Mouse (Mus musculus): Measurements from ENCODE around the gene Elavl1. TPM values are rescaled to one million over a fixed set of nuclear protein-coding genes. Genes with fewer than 3 reads are reported as not detected.

Gene Elavl1
- polyA plus RNA-seq, 1 experiment: 43.2 TPM

DNA sequence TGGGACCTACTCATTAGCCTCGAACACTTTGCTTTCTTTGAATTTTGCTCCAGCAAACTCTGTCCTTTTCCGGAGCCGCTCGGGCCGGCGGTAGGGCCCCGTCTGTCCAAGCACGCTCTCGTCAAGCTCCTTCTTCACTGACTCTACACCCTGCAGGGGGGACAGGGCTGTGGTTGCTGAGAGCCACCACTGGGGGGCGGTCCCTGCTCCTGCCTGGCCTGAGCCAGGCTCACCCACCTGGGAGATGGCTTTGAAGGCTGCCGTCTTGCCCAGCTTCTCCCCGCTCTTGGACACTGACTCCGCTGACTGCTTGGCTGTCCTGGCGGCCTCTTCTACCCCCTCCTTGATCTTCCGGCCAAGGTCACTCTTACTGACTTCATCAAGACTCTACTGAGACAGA, 57.6 kb downstream of the Elavl1 start:
- DNase-seq: peak; percentile 30
- H3K36me3 ChIP-seq (ENCODE audit: control insufficient read depth, insufficient read depth, low read length): peaks cover 50% of the 10 kb centered on the region
- WGBS: 93% methylated on average over 15 of the region's 15 CpGs

DNA sequence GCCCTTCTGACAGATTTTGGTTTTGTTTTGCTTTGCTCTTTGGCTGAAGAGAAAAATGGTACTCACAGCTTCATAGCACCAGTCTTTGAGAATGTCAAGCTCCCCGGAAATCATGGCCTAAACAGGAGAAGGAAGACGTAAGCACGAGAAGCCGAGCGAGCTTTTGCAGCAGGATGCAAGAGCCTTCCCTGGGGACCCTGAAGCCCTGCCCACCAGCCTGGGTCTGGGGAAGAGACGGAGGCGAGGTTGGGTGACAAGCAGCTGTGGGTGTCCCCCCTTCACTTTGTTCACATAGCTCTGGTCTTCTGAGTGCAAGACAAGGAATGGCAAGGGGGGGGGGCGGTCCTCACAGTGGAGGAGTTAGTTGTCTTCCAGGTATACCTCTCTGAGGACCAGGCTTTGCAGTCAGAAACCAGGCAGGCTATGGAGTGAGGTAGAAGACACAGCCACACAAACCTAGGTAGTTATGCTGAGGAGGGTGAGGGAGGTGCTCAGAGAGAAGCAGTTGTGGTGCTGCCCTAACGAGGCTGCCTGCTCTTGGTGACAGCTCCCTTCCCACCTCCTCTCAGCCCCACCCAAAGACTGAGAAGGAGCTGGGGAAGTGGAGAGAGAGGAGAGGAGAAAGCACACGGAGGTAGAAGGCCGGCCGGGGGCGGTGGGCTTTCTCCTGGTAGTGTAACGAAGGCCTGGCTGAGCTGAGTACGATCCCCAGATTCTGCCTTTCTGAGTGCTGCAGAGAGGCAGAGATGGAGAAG, 59.9 kb downstream of the Elavl1 start:
- no peak overlapping the region for H3K4me3 ChIP-seq (ENCODE audit: control insufficient read depth, insufficient read depth, low read length)
- H3K4me1 ChIP-seq (replicated peaks; ENCODE audit: control insufficient read depth, insufficient read depth, low read length): no peaks in the 10 kb centered on the region
- 94% methylated on average over 15 of the region's 15 CpGs for WGBS
- no peak for DNase-seq
- peaks cover 50% of the 10 kb centered on the region for H3K36me3 ChIP-seq (ENCODE audit: control insufficient read depth, insufficient read depth, low read length)
- no peak overlapping the region for H3K27ac ChIP-seq (ENCODE audit: control insufficient read depth, insufficient read depth, low read length)
- no peaks in the 10 kb centered on the region for H3K27me3 ChIP-seq (ENCODE audit: control insufficient read depth, insufficient read depth, low read length)
- TF ChIP-seq POLR2A (IDR thresholded peaks at IDR 0.05; ENCODE audit: control insufficient read depth, extremely low read depth, insufficient read depth, low read length, poor library complexity) (no peak), CTCF (IDR thresholded peaks at IDR 0.05; ENCODE audit: borderline replicate concordance, control insufficient read depth, extremely low read depth, insufficient read depth, low read length, poor library complexity) (no peak)

More for the DNA sequence above, 57.6 kb downstream of the Elavl1 start:
- Histone ChIP-seq H3K4me1 (replicated peaks; ENCODE audit: control insufficient read depth, insufficient read depth, low read length) (no peaks in the 10 kb centered on the region), H3K27me3 (ENCODE audit: control insufficient read depth, insufficient read depth, low read length) (no peaks in the 10 kb centered on the region), H3K27ac (ENCODE audit: control insufficient read depth, insufficient read depth, low read length) (no peak overlapping the region), H3K4me3 (ENCODE audit: control insufficient read depth, insufficient read depth, low read length) (no peak overlapping the region)
- TF ChIP-seq CTCF (IDR thresholded peaks at IDR 0.05; ENCODE audit: borderline replicate concordance, control insufficient read depth, extremely low read depth, insufficient read depth, low read length, poor library complexity): peak; percentile 67; the same call in 1 of the 2 replicates
- TF ChIP-seq POLR2A (IDR thresholded peaks at IDR 0.05; ENCODE audit: control insufficient read depth, extremely low read depth, insufficient read depth, low read length, poor library complexity): no peak

DNA sequence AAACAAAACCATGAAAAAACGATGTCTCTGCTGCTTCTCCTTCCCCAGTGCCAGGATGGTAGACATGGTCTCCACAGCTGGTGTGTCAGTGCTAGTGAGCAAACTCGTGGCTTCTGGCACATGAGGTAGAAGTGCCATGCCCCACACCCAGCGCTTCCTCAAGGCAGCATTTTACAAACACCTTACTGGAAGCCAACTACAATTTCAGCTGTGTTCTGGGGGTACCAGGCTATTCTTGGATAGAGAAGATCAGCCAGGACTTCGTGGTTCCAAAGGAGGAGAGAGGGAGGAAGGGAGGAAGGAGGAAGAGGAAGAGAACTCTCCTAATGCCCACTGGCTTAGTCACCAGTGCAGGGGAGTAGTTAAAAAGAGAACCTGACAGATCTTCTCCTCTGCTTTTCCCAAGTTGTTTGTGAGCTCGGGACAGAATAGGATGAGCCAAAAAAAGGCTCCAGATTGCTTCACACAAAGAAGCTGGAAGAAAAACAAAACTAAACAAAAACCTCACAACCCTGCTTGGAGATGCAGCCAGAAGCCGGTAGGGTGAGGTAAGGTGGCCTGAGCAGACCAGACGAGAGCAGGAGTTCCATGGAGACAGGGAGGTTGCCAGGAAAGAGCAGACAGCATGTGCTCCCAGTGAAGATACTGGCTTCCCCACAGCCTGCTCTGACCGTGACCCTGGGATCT, 62.0 kb downstream of the Elavl1 start:
- H3K4me3 ChIP-seq (ENCODE audit: control insufficient read depth, insufficient read depth, low read length): no peak overlapping the region
- peaks cover 35% of the 10 kb centered on the region for H3K36me3 ChIP-seq (ENCODE audit: control insufficient read depth, insufficient read depth, low read length)
- peaks cover 4% of the 10 kb centered on the region for H3K4me1 ChIP-seq (replicated peaks; ENCODE audit: control insufficient read depth, insufficient read depth, low read length)
- no peak for DNase-seq
- no peak for TF ChIP-seq POLR2A (IDR thresholded peaks at IDR 0.05; ENCODE audit: control insufficient read depth, extremely low read depth, insufficient read depth, low read length, poor library complexity)
- no peak for TF ChIP-seq CTCF (IDR thresholded peaks at IDR 0.05; ENCODE audit: borderline replicate concordance, control insufficient read depth, extremely low read depth, insufficient read depth, low read length, poor library complexity)
- WGBS: 79% methylated on average over 8 of the region's 8 CpGs
- H3K27ac ChIP-seq (ENCODE audit: control insufficient read depth, insufficient read depth, low read length): no peak overlapping the region
- H3K27me3 ChIP-seq (ENCODE audit: control insufficient read depth, insufficient read depth, low read length): no peaks in the 10 kb centered on the region

DNA sequence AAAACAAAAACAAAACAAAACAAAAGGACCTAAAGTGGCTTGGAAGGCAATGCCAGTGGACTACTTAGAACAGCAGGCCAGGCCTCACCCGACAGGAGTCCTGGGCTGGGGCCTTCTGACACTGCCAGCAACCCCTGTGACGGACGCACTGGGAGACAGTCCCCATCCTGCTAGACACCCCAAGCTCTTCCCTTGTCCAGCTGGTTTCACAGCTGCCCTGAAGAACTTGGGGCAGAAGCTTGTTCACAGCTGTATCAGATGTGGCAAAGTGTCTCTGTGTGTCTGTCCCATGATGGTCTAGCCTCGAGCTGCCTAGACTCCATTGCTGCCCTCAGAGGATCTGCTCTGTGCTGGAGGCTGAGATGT, 65.4 kb downstream of the Elavl1 start:
- Histone ChIP-seq H3K27me3 (ENCODE audit: control insufficient read depth, insufficient read depth, low read length) (no peaks in the 10 kb centered on the region), H3K4me1 (replicated peaks; ENCODE audit: control insufficient read depth, insufficient read depth, low read length) (peaks cover 4% of the 10 kb centered on the region), H3K4me3 (ENCODE audit: control insufficient read depth, insufficient read depth, low read length) (no peak overlapping the region), H3K36me3 (ENCODE audit: control insufficient read depth, insufficient read depth, low read length) (peaks cover 3% of the 10 kb centered on the region; the same call in 1 of the 2 replicates), H3K27ac (ENCODE audit: control insufficient read depth, insufficient read depth, low read length) (no peak overlapping the region)
- TF ChIP-seq POLR2A (IDR thresholded peaks at IDR 0.05; ENCODE audit: control insufficient read depth, extremely low read depth, insufficient read depth, low read length, poor library complexity): no peak
- no peak for TF ChIP-seq CTCF (IDR thresholded peaks at IDR 0.05; ENCODE audit: borderline replicate concordance, control insufficient read depth, extremely low read depth, insufficient read depth, low read length, poor library complexity)
- WGBS: 94% methylated on average over 4 of the region's 4 CpGs
- DNase-seq: no peak

DNA sequence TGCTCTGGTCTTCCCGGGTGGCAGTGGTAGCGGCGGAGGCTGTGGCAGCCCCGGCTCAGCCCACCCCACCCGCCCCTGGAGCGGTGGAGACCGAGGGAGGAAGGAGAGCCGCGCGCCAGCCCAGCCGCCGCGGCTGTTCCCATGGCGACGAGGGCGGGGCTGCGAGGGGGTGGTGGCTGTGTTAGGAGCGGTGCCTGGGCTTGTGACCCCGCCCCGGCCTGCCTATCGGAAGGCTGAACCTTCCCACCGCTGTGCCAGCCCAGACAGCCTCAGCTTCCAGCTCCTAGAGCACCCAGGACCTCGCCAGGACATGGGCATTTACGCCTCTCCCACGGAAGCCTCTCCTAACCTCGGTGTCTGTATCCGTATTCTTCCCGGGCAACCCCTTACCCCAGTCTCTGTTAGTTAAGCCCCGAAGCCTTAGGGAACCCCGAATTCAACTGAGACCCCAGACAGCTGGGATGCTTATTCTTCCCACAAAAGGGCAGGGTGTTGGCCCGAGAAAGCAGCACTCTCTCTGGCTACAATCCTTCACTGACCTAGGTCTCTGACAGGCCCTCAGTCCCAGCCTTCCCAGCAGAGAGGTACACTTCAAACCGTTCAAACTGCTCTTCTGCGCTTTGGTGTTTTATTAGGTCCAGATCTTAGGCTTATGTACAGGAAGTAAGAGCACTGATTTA, 65.9 kb downstream of the Elavl1 start, which contains the start of gene Ctxn1:
TSS of gene Ctxn1 (minus strand) at position 150 of the 680 bp plus-strand sequence.
- no peak for TF ChIP-seq POLR2A (IDR thresholded peaks at IDR 0.05; ENCODE audit: control insufficient read depth, extremely low read depth, insufficient read depth, low read length, poor library complexity)
- no peak for TF ChIP-seq CTCF (IDR thresholded peaks at IDR 0.05; ENCODE audit: borderline replicate concordance, control insufficient read depth, extremely low read depth, insufficient read depth, low read length, poor library complexity)
- Histone ChIP-seq H3K36me3 (ENCODE audit: control insufficient read depth, insufficient read depth, low read length) (no peaks in the 10 kb centered on the region; the same call in 1 of the 2 replicates), H3K4me3 (ENCODE audit: control insufficient read depth, insufficient read depth, low read length) (peak within 1 kb of the TSS; percentile 54), H3K27me3 (ENCODE audit: control insufficient read depth, insufficient read depth, low read length) (no peaks in the 10 kb centered on the region), H3K27ac (ENCODE audit: control insufficient read depth, insufficient read depth, low read length) (no peak within 1 kb of the TSS), H3K4me1 (replicated peaks; ENCODE audit: control insufficient read depth, insufficient read depth, low read length) (peaks cover 4% of the 10 kb centered on the region)
- peak; percentile 98 for DNase-seq
- WGBS: 13% methylated on average over 33 of the region's 33 CpGs

DNA sequence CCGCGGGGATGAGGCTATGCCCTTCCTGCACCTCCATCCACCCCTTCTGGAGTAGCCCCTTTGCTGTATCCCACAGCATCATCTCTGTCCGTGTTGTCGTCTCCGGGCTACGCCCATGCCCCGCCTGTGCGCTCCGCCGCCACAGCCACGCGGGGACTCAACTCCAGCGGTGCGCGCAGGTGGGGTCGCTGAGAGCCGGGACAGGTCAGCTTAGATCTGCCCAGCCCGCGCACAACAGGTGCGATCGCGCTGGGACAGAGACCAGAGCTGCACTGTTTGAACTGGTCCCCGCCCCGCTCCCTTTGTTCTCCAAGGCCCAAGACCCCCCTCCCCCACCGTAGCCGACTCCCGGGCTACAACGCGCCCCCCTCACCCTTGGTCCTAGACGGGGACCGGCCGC, 66.5 kb downstream of the Elavl1 start:
- WGBS: under 1% methylated on average over 32 of the region's 32 CpGs
- no peak for DNase-seq
- Histone ChIP-seq H3K4me3 (ENCODE audit: control insufficient read depth, insufficient read depth, low read length) (peak overlapping the region; percentile 54), H3K27me3 (ENCODE audit: control insufficient read depth, insufficient read depth, low read length) (no peaks in the 10 kb centered on the region), H3K36me3 (ENCODE audit: control insufficient read depth, insufficient read depth, low read length) (no peaks in the 10 kb centered on the region), H3K4me1 (replicated peaks; ENCODE audit: control insufficient read depth, insufficient read depth, low read length) (peaks cover 4% of the 10 kb centered on the region), H3K27ac (ENCODE audit: control insufficient read depth, insufficient read depth, low read length) (no peak overlapping the region)
- TF ChIP-seq POLR2A (IDR thresholded peaks at IDR 0.05; ENCODE audit: control insufficient read depth, extremely low read depth, insufficient read depth, low read length, poor library complexity): no peak
- peak; percentile 2; the same call in 1 of the 2 replicates for TF ChIP-seq CTCF (IDR thresholded peaks at IDR 0.05; ENCODE audit: borderline replicate concordance, control insufficient read depth, extremely low read depth, insufficient read depth, low read length, poor library complexity)

Data from thymus, adult 2 months (tissue).